Mouse (Mus musculus) left cerebral cortex, adult 11 months (tissue): ENCODE measurements around the gene Ntn1.

ENCODE experiments used
- DNase-seq: peaks from one replicate; pipeline ENCODE4 v3.0.0; 2022; ENCODE audit warnings: low spot score

The Ntn1 gene

DNA sequence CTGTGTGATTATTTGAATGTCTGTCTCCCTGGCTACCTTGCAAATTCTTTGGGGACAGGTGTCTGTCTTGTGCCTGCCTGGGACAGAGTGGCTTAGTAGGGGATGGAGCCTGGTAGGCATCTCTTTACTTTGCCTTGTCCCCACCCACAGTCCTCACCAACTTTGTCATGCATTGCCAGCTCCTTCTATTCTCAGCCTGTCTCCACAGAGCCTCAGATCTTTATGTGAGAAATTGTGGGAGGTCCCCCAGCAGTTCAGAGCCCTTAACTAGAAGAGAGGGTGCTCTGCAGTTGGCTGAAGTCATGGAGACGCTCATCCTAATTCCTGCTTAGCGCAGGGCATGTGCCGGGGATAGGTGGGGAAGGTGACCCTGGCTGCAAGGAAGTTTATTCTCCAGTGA lies 215.0 kb downstream of the Ntn1 start:
- DNase-seq: no peak

DNA sequence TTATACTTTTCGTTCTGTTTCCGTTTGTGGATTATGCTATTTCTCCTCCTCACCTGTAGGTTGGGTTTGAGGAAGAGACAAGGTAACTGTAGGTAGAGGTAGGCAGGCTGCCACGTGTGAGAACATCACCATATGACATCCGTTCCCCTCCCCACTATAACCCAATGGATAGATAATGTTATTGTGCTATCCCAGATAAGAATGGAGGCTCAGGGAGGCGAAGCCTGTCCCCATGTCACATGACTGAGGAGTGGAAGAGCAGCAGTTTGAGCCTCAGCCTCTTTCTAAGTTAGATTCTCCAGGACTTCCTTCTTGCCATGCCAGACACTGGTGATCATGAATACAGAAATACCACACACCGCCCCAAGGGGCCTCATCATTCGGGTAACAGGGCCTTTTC lies 223.2 kb downstream of the Ntn1 start:
- DNase-seq: no peak

- DNase-seq: no peak
These were observed 224.1 kb downstream of the Ntn1 start for GRCm38 (mm10) chr11:68176550-68176949.

DNA sequence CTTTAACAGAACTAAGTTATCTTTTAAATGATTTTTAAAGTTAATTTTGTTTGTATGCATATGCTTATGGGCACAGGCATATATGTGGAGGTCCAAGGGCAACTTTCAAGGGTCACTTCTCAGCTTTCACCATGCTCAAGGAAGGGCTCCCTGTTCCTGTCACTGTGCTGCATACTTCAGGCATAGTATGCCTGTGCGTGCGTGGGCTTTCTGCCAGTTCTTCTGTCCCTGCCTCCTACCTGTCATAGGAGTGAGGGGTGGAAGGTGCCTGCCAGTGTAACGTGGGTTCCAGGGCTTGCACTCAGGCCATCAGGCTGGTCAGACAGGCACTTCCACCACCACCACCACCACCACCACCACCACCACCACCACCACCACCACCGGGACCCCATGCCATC lies 228.0 kb downstream of the Ntn1 start:
- no peak for DNase-seq

- DNase-seq: no peak
These were observed 228.5 kb downstream of the Ntn1 start for GRCm38 (mm10) chr11:68171973-68172647.

DNA sequence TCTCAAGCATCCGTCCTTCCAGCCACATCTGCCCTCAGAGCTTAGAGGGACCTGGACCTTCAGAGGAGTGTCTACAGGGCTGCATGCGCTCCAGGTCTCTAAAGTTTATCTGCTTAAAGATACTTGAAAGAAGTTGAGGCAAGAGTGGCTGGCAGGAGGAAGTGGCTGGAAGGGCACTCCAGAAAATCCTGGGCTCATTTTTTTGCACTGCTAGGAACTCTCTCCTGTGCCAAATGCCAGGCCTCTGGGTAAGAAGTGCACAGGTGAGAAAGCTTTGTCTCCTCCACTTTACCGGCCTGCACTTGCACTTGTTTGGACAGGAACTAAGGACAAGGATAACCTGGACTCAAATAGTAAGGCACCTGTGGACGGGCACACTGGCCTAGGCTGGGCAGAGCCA lies 232.2 kb downstream of the Ntn1 start:
- no peak for DNase-seq

DNA sequence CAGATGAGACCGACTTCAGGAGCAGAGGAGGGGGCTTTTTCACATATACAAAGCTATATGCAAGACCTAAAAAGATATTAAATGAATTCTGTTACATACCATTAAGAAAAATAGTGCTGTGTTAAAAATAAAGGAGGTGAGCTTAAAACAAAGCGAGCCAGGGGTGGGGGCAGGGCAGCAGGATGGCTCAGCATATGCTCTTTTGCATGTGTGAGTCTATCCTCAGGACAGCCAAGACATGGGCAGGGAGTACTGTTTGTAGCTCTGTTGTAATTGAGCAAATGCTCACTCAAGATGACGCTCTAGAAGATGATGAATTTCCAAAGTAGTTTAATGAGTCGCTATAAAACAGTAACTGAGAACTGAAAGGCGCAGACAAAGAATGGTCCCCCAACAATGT lies 236.2 kb downstream of the Ntn1 start:
- no peak for DNase-seq

GRCm38 (mm10) chr11:68159867-68160266 lies 240.8 kb downstream of the Ntn1 start:
- DNase-seq: no peak
